Mouse (Mus musculus) liver, adult 2 months (tissue): ENCODE measurements around the gene Sf3b4.
A peak's percentile ranks its signal among the peaks of the same experiment; 100 is the strongest.

Source experiments
- CTCF ChIP-seq: fragments of 200-500 bp; IDR thresholded peaks from 2 replicates; pipeline ENCODE4 v1.5.1; 2011; ENCODE audit warnings: low read depth, low read length, control low read depth
- POLR2A ChIP-seq: fragments of 200-500 bp; IDR thresholded peaks from 2 replicates; pipeline ENCODE4 v1.6.1; 2011; ENCODE audit warnings: low read length, control low read depth; ENCODE audit not compliant: insufficient read depth; ENCODE audit errors: extremely low read depth

DNA sequence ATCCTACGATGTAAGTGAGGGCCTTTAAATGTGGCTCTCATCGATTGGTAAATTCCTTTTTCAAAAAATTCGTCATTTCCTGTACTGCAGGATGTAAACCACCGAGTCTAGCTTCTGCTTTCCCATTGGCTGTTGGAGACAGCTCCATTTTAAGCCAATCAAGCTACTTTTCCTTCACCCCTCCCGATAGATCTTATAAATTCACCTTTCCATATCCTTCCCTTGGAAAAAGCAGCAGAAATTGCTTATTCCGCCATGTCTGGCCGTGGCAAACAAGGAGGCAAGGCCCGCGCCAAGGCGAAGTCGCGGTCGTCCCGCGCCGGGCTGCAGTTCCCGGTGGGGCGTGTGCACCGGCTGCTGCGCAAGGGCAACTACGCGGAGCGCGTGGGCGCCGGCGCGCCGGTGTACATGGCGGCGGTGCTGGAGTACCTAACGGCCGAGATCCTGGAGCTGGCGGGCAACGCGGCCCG, 47.6 kb downstream of the Sf3b4 start, which contains the start of the genes Bola1 and Hist2h2ab:
- TF ChIP-seq CTCF = no peak
- peak; percentile 53; the same call in 1 of the 2 replicates for TF ChIP-seq POLR2A
